Mouse (Mus musculus) heart, adult 9 months (tissue): ENCODE data around the gene Kcnip1.

Source experiments
- DNase-seq, 2 experiments: peaks; one replicate each; pipeline ENCODE4 v3.0.0; 2022; ENCODE audit warnings: low spot score in 2 of 2

Kcnip1 gene

GRCm38 (mm10) chr11:33752431-33752873, 240.5 kb downstream of the Kcnip1 start:
- peak in 1 of 2 experiments; percentile 33 for DNase-seq

- no peak for DNase-seq
These were observed 241.4 kb downstream of the Kcnip1 start for GRCm38 (mm10) chr11:33751503-33751902.

GRCm38 (mm10) chr11:33749979-33750378, 243.0 kb downstream of the Kcnip1 start:
- no peak for DNase-seq

- no peak for DNase-seq
These were observed 243.5 kb downstream of the Kcnip1 start for GRCm38 (mm10) chr11:33749408-33749807.

GRCm38 (mm10) chr11:33748754-33749153, 244.2 kb downstream of the Kcnip1 start:
- DNase-seq: no peak

GRCm38 (mm10) chr11:33747402-33747955, 245.5 kb downstream of the Kcnip1 start:
- DNase-seq: no peak

GRCm38 (mm10) chr11:33746402-33746801, 246.6 kb downstream of the Kcnip1 start:
- peak; percentile 68 to 74 for DNase-seq

- DNase-seq: peak; percentile 28 to 48
These were observed 247.1 kb downstream of the Kcnip1 start for GRCm38 (mm10) chr11:33745821-33746329.

- no peak for DNase-seq
These were observed 248.5 kb downstream of the Kcnip1 start for GRCm38 (mm10) chr11:33744429-33744828.

GRCm38 (mm10) chr11:33740187-33740586, 252.8 kb downstream of the Kcnip1 start:
- DNase-seq: no peak

GRCm38 (mm10) chr11:33736426-33736825, 256.5 kb downstream of the Kcnip1 start:
- peak; percentile 18 to 65 for DNase-seq

GRCm38 (mm10) chr11:33733269-33733668, 259.7 kb downstream of the Kcnip1 start:
- DNase-seq: peak in 1 of 2 experiments; percentile 48

- DNase-seq: no peak
These were observed 260.6 kb downstream of the Kcnip1 start for GRCm38 (mm10) chr11:33732358-33732757.

GRCm38 (mm10) chr11:33721297-33721696, 271.7 kb downstream of the Kcnip1 start:
- DNase-seq: no peak

GRCm38 (mm10) chr11:33706777-33707176, 286.2 kb downstream of the Kcnip1 start:
- no peak for DNase-seq

GRCm38 (mm10) chr11:33701958-33702459, 290.9 kb downstream of the Kcnip1 start:
- no peak for DNase-seq

GRCm38 (mm10) chr11:33701236-33701957, 291.6 kb downstream of the Kcnip1 start:
- DNase-seq: no peak

GRCm38 (mm10) chr11:33700725-33701124, 292.2 kb downstream of the Kcnip1 start:
- no peak for DNase-seq

GRCm38 (mm10) chr11:33690181-33690580, 302.8 kb downstream of the Kcnip1 start:
- no peak for DNase-seq

GRCm38 (mm10) chr11:33685904-33686303, 307.0 kb downstream of the Kcnip1 start:
- DNase-seq: no peak

- no peak for DNase-seq
These were observed 312.8 kb downstream of the Kcnip1 start for GRCm38 (mm10) chr11:33680151-33680550.

- DNase-seq: no peak
These were observed 322.6 kb downstream of the Kcnip1 start for GRCm38 (mm10) chr11:33670105-33670965.
